Mouse (Mus musculus) forebrain, embryonic 13.5 days (tissue): ENCODE results near the gene Arl16. TPM values are rescaled to one million over a fixed set of nuclear protein-coding genes. Genes with fewer than 3 reads are reported as not detected.

Experiments
- ATAC-seq: fragments of 200-750 bp; cut with Nextera tagmentation; 2 replicates; pipeline ENCODE4 v1.8.0; 2017
- H3K27ac ChIP-seq: fragments of 300-500 bp; sonication (generic); 2 replicates; pipeline ENCODE4 v1.5.1; 2015; ENCODE audit warnings: inconsistent platforms, mild to moderate bottlenecking, moderate library complexity
- H3K27me3 ChIP-seq: fragments of 300-500 bp; sonication (generic); 2 replicates; pipeline ENCODE4 v1.6.1; 2015; ENCODE audit warnings: mild to moderate bottlenecking, inconsistent platforms
- H3K36me3 ChIP-seq: fragments of 300-500 bp; sonication (generic); 2 replicates; pipeline ENCODE4 v1.6.1; 2015; ENCODE audit warnings: mild to moderate bottlenecking, inconsistent platforms; ENCODE audit not compliant: poor library complexity, severe bottlenecking
- H3K4me1 ChIP-seq: fragments of 300-500 bp; sonication (generic); 2 replicates; pipeline ENCODE4 v1.6.1; 2015; ENCODE audit warnings: inconsistent platforms
- H3K4me2 ChIP-seq: fragments of 300-500 bp; sonication (generic); 2 replicates; pipeline ENCODE4 v1.6.1; 2015; ENCODE audit warnings: inconsistent platforms, mild to moderate bottlenecking, moderate library complexity
- H3K4me3 ChIP-seq: fragments of 300-500 bp; sonication (generic); 2 replicates; pipeline ENCODE4 v1.5.1; 2015; ENCODE audit warnings: mild to moderate bottlenecking, inconsistent platforms
- H3K9ac ChIP-seq: fragments of 300-500 bp; sonication (generic); 2 replicates; pipeline ENCODE4 v1.6.1; 2015; ENCODE audit warnings: mild to moderate bottlenecking, inconsistent platforms
- H3K9me3 ChIP-seq: fragments of 300-500 bp; sonication (generic); replicated peaks from 2 replicates; pipeline ENCODE4 v1.6.1; 2016; ENCODE audit warnings: inconsistent platforms
- WGBS: fragments of 180-500 bp; shearing (Covaris S2); methylation state at CpG from one replicate; pipeline ENCODE4 v1.1.7; 2015; 5-methylcytosine and 5-hydroxymethylcytosine counted together
- polyA plus RNA-seq: library from polyadenylated mRNA; unstranded; fragments of >200 nt; fragmentation: Nextera tagmentation; extraction: Ambion mirVana; gene quantifications from 2 replicates; pipeline ENCODE4 v1.2.1, GENCODE M21; 2015

The Arl16 gene
- polyA plus RNA-seq, 1 experiment from 2014 or later, result 49.8 TPM

DNA sequence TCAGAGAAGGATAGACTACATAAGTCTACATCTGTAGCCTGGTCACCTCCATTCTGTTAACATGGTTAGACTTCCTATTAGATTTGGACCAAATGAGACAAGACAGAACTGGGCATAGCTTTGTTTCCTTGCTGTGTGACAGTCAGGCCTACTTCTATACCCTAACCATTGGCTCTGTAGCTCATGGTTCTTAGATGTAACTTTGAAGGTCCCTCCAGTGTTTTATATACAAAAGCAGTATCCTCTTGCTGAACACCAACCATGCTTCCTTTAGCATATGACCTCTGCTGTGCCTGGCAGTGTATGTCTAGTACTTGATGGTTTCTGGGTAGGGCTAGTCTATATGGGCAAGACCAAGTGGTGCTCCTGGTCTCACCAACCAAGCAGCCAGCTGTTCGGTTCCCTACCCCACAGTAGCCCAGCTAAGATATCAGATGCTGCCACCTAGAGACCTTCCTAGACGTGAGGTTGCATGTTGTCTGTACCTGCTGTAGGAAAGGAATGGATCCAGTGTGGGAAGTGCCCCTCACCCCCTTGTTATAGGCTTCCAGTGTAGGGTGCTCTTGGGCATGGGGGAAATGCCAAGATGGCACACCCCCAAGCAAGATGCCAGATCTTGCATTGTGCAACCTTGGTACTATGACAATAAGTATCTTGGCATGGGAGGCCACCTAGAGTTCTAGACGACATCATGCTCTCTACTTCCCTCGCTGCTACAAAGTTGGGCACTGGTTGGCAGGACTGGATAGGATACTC lies 23.1 kb upstream of the Arl16 start:
- no peaks in the 10 kb centered on the region for H3K9me3 ChIP-seq
- peaks cover 46% of the 10 kb centered on the region for H3K4me1 ChIP-seq
- 32% methylated on average over 4 of the region's 4 CpGs for WGBS
- peak overlapping the region; percentile 92; the same call in 1 of the 2 replicates for H3K9ac ChIP-seq
- H3K27me3 ChIP-seq, result no peaks in the 10 kb centered on the region
- H3K4me2 ChIP-seq, result peak overlapping the region; percentile 81
- H3K27ac ChIP-seq, result peak overlapping the region; percentile 76
- no peak for ATAC-seq
- H3K36me3 ChIP-seq, result peaks cover 51% of the 10 kb centered on the region
- peak overlapping the region; percentile 96 for H3K4me3 ChIP-seq

DNA sequence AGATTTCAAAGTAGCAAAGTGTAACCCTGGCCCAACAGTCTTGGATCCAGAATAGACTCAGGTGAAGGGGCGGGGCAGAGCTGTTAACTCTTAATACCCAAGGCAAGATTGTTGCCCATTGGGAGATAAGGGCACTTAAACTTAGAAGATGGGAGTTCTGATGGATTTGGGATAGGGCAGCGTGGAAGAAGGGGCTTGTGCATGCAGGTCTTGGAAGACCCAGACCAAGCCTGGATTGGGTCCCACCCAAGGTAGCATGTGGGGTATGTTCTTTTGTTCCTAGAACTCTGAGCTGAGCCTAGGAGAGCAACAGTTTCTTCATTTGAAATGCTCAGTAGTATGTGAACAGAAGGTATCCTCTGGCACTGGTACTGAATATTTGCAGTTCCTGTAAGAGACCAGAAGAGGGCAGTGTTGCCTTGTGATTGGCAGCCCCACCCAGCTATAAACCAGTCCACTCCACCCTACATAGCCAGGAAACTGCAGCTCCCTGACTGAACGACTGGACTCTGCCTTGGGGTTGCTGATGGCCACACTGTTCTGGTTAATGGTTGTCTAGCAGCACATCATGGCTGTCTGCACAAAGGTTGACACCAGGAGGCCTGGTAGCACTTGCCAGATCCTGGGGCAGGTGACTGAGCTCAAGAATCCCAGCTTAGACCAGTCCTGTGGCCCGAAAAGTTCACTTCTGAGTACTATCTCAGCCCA lies 21.8 kb upstream of the Arl16 start:
- Histone ChIP-seq H3K27me3 (no peaks in the 10 kb centered on the region), H3K9ac (no peak overlapping the region), H3K4me2 (no peak overlapping the region), H3K27ac (no peak overlapping the region), H3K4me3 (no peak overlapping the region; the same call in 1 of the 2 replicates), H3K9me3 (no peaks in the 10 kb centered on the region), H3K4me1 (peaks cover 51% of the 10 kb centered on the region), H3K36me3 (peaks cover 39% of the 10 kb centered on the region)
- 65% methylated on average over 4 of the region's 4 CpGs for WGBS
- ATAC-seq, result peak; percentile 31

DNA sequence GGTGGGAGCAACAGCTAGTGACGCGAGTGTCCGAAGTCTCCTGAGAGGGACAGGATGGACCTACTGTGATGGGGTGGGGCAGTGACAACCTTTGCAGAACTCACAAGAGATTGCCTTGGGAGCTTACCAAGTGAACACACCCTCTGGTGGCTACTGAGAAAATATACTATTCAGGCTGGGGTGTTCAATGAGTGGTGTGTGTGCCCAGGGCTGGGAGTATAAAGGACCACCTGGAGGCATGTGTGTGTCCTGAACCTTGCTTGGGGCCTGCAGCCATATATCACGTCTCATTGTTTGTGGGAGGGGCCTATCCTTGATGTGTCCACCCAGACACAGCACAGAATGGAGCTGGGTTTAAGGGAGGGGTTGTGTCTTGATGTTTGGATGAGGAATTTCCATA lies 21.1 kb upstream of the Arl16 start:
- Histone ChIP-seq H3K9me3 (no peaks in the 10 kb centered on the region), H3K36me3 (peaks cover 38% of the 10 kb centered on the region), H3K4me3 (no peak overlapping the region), H3K4me2 (no peak overlapping the region), H3K4me1 (peaks cover 54% of the 10 kb centered on the region), H3K27ac (no peak overlapping the region), H3K9ac (no peak overlapping the region), H3K27me3 (no peaks in the 10 kb centered on the region)
- 78% methylated on average over 4 of the region's 4 CpGs for WGBS
- no peak for ATAC-seq

DNA sequence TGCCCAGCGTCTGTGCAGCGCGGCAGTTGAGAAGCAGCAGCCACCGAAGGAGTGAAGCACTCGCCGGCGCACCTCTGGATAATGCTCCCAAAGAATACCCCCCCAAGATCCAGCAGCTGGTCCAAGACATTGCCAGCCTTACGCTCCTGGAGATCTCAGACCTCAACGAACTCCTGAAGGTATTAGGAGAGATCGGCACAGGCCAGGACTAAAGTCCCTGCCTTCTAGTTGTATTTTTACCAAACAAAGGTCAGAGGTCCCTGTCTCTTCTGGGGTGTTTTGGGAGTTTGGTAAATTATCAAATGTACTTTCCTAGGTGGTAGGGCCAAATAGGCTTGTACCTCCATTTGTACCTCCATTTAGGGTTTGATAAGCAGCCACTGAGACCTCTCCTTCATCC lies 17.8 kb upstream of the Arl16 start:
- peak overlapping the region; percentile 98 for H3K4me3 ChIP-seq
- no peaks in the 10 kb centered on the region for H3K9me3 ChIP-seq
- peak overlapping the region; percentile 95 for H3K9ac ChIP-seq
- ATAC-seq, result no peak
- peak overlapping the region; percentile 95 for H3K4me2 ChIP-seq
- H3K27me3 ChIP-seq, result no peaks in the 10 kb centered on the region
- WGBS, result 12% methylated on average over 10 of the region's 10 CpGs
- peak overlapping the region; percentile 59; the same call in 1 of the 2 replicates for H3K27ac ChIP-seq
- peaks cover 30% of the 10 kb centered on the region for H3K4me1 ChIP-seq
- H3K36me3 ChIP-seq, result peaks cover 70% of the 10 kb centered on the region

DNA sequence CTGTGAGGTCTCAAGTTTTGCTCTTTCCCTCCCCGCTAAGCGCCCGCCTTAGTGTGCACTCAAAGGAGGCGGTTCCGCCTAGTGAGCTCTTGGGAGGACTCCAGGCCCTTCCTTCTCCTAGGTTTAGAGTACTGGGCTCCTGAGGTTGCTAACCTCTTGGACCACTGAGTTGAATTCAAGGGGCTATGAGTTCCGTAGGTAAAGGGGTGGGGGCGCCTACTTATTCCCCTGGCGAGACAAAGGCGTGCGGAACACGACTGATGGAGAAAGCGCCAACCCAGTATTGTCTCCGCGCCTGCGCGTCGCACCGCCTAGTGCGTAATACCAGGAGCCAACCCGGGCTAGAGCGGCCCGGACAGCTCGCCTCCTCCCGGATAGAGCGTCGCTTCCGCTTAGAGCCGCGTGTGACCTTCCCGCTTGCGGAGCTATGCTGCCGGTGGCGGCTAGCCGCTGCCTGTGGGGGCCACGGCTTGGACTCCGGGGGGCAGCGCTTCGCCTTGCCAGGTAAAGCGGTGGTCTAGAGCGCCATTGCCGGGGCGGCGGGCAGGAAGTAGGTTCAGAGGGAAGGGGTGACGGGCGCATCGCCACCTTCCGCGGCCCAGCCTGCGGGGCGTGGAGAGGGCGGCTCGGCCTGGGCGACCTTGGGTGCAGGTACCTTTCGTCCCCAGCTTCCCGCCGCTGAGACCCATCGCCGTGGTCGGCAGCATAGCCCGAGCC lies 17.0 kb upstream of the Arl16 start, which contains the start of gene Mrpl12:
Mrpl12 (plus strand) TSS at position 349 of the 717 bp plus-strand sequence.
- Histone ChIP-seq H3K9ac (peak within 1 kb of the TSS; percentile 95), H3K4me3 (peak within 1 kb of the TSS; percentile 98), H3K4me1 (peaks cover 25% of the 10 kb centered on the region), H3K36me3 (peaks cover 77% of the 10 kb centered on the region), H3K27me3 (no peaks in the 10 kb centered on the region), H3K27ac (peak within 1 kb of the TSS; percentile 88), H3K4me2 (peak within 1 kb of the TSS; percentile 95), H3K9me3 (no peaks in the 10 kb centered on the region)
- under 1% methylated on average over 60 of the region's 60 CpGs for WGBS
- ATAC-seq, result peak; percentile 97

DNA sequence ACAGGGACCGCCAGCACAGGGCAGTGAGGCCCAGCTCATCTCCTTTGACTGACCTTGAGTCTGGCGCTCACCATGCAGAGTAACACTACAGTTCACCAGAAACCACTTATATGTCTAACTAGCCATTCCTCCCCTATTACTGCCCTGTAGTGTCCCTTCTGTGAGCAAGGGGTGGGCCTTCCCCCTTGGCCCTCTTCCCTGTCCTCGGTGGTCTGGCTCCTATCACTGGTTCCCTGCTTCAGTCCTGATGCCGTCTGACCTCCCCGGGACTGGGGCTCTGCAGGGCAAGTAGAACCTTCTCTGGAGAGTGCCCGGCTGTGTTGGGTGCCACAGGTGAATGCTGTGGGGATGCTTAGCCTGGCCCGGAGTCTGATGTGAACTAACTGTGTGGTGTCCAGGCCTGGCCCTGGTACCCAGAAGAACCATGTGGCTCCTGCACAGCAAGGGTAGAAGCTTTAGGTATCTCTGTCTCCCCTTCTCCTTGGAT lies 16.1 kb upstream of the Arl16 start:
- Histone ChIP-seq H3K9me3 (no peaks in the 10 kb centered on the region), H3K4me1 (peaks cover 22% of the 10 kb centered on the region), H3K27me3 (no peaks in the 10 kb centered on the region), H3K36me3 (peaks cover 80% of the 10 kb centered on the region), H3K4me3 (peak overlapping the region; percentile 98), H3K27ac (peak overlapping the region; percentile 88), H3K9ac (peak overlapping the region; percentile 95; the same call in 1 of the 2 replicates), H3K4me2 (peak overlapping the region; percentile 95)
- no peak for ATAC-seq
- WGBS, result 90% methylated on average over 7 of the region's 7 CpGs

DNA sequence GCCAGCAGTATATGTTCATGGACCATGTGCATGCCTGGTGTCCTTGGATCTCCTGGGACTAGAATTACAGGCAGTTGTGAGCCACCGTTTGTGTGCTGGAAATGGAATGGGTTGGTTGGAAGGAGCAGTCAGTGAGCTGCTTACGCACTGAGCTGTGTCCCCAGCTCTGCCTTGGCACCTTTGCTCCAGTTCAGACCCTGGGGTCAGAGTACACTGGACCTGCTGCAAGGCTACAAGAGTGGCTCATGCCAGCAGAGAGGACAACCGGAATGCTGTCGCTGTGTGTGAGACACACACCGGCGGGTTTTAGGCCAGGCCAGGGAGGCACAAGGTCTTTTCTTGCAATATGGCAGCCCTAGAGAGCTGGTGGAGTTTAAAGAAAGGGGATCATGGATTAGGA lies 4.6 kb upstream of the Arl16 start:
- Histone ChIP-seq H3K9ac (peak overlapping the region; percentile 21; the same call in 1 of the 2 replicates), H3K27ac (no peak overlapping the region), H3K4me2 (no peak overlapping the region), H3K27me3 (no peaks in the 10 kb centered on the region), H3K36me3 (peaks cover 79% of the 10 kb centered on the region), H3K4me3 (no peak overlapping the region), H3K9me3 (no peaks in the 10 kb centered on the region), H3K4me1 (peaks cover 15% of the 10 kb centered on the region)
- 97% methylated on average over 6 of the region's 6 CpGs for WGBS
- ATAC-seq, result no peak

DNA sequence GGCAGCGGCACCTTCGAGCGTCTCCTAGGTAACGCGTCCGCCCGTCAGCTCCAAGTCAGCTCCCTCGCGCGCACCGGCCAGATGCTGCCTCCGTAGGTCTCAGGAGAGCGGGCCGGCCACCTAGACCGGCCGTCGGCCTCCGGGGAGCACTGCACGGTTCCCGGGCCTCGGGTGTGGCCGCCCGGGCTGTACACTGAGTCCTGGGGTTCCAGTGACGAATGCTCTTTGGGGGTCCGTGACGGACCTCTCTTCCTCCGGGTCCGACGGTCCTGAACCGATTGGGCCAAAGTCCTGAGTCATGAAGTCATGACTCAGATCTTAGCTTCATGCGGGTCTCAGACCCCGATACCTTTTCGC lies 307 bp upstream of the Arl16 start:
- ATAC-seq, result peak; percentile 71
- WGBS, result 2% methylated on average over 33 of the region's 33 CpGs

DNA sequence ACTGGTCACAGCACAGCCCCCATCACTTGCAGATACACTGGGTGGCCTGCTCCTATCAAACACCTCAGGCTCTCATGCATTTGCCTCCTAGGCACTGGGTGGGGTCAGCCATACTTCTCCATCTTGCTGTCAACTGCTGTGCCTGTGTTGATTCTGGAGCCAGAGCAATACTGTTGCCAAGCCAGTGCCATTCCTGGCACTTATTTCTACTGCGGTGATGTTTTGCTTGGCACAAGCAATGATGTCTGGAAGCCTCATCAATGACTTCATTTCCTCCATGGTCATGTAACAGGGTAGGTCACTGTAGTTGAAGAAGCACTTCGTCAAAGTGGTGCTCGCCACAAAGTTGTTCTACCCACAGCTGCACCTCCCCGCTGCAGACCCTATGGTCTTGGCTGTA lies 1.9 kb downstream of the Arl16 start:
- H3K4me2 ChIP-seq, result peak overlapping the region; percentile 93
- H3K9ac ChIP-seq, result 0 out of 2 replicates have a peak overlapping the region, but pooled peaks have one; percentile 96
- H3K9me3 ChIP-seq, result no peaks in the 10 kb centered on the region
- ATAC-seq, result no peak
- peaks cover 65% of the 10 kb centered on the region for H3K36me3 ChIP-seq
- no peak overlapping the region for H3K27ac ChIP-seq
- peaks cover 27% of the 10 kb centered on the region for H3K4me1 ChIP-seq
- 92% methylated on average over 4 of the region's 4 CpGs for WGBS
- peak overlapping the region; percentile 95; the same call in 1 of the 2 replicates for H3K4me3 ChIP-seq
- H3K27me3 ChIP-seq, result no peaks in the 10 kb centered on the region

More for the DNA sequence above, 307 bp upstream of the Arl16 start:
- H3K9ac ChIP-seq, result peak overlapping the region; percentile 91
- peak overlapping the region; percentile 95 for H3K4me3 ChIP-seq
- no peaks in the 10 kb centered on the region for H3K9me3 ChIP-seq
- H3K4me1 ChIP-seq, result peaks cover 27% of the 10 kb centered on the region
- H3K36me3 ChIP-seq, result peaks cover 65% of the 10 kb centered on the region
- peak overlapping the region; percentile 93 for H3K4me2 ChIP-seq
- H3K27ac ChIP-seq, result peak overlapping the region; percentile 15; the same call in 1 of the 2 replicates
- H3K27me3 ChIP-seq, result no peaks in the 10 kb centered on the region

DNA sequence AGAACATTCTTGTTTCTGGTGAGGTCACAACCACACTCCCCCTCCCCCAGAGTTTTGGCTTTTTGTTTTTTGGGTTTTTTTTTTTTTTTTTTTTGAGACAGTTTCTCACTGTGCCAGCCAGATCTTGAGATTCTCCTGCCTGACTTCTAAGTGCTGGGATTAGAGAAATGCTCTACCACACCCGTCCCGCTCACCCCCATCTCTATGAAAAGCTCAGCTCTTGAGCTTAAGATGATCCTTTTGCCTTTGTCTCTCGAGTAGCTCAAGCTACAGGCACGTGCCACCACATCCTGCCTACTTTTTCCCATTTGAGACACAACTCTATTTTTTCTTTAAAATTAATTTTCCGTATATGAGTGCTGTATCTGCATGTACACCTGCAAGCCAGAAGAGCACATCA lies 3.0 kb downstream of the Arl16 start:
- no peaks in the 10 kb centered on the region for H3K9me3 ChIP-seq
- H3K27me3 ChIP-seq, result no peaks in the 10 kb centered on the region
- H3K9ac ChIP-seq, result no peak overlapping the region
- H3K36me3 ChIP-seq, result peaks cover 62% of the 10 kb centered on the region
- H3K4me3 ChIP-seq, result no peak overlapping the region
- peaks cover 32% of the 10 kb centered on the region for H3K4me1 ChIP-seq
- 80% methylated on average over 5 of the region's 5 CpGs for WGBS
- ATAC-seq, result no peak
- H3K27ac ChIP-seq, result no peak overlapping the region
- H3K4me2 ChIP-seq, result no peak overlapping the region

DNA sequence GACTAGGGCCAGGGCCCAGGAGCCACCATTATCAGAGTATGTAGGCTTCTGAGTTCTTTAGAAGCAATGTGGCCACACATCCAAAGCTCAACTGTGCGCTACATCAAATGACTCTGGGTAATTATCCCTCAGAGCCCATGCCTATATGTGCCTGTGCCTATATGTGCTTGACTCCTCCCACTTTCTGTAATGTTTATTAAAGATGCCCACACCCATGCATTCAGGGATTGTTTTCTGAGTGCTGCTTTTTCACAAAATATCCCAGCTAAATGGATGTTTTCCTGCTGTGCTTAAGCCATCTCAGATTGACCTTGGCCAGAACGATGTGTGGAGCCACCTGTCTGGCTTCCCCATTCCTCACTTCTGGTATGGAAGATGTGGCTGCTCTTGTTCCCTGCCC lies 3.9 kb downstream of the Arl16 start:
- Histone ChIP-seq H3K9me3 (no peaks in the 10 kb centered on the region), H3K36me3 (peaks cover 61% of the 10 kb centered on the region), H3K9ac (no peak overlapping the region), H3K4me2 (no peak overlapping the region), H3K27me3 (no peaks in the 10 kb centered on the region), H3K4me3 (no peak overlapping the region), H3K27ac (no peak overlapping the region), H3K4me1 (peaks cover 32% of the 10 kb centered on the region)
- no peak for ATAC-seq
- 93% methylated on average over 2 of the region's 2 CpGs for WGBS
